Mouse (Mus musculus): ENCODE measurements at regions not wholly inside any gene's neighbourhood (a gene's known extent, or its start where the extent isn't known, plus 50 kb on each side); places are given as distances from the start of the nearest gene placed in this dataset.
"Not testable (repeated sequence)": the region's sequence is repeated elsewhere in the genome, so short reads cannot be mapped to it uniquely, and the experiment has no call there.

- no peak for DNase-seq
Measured at GRCm38 (mm10) chr14:84610476-84610875, 167.1 kb downstream of the Pcdh17 start.

GRCm38 (mm10) chr14:84612551-84612950 lies 169.2 kb downstream of the Pcdh17 start:
- DNase-seq: no peak

GRCm38 (mm10) chr14:84645026-84645425 lies 201.7 kb downstream of the Pcdh17 start:
- DNase-seq: no peak

- no peak for DNase-seq
Measured at GRCm38 (mm10) chr14:84645972-84646577, 202.7 kb downstream of the Pcdh17 start.

GRCm38 (mm10) chr14:84659206-84659775 lies 215.9 kb downstream of the Pcdh17 start:
- no peak for DNase-seq

GRCm38 (mm10) chr14:84667685-84668084 lies 224.3 kb downstream of the Pcdh17 start:
- not testable (repeated sequence) for DNase-seq

GRCm38 (mm10) chr14:84671678-84672472 lies 228.5 kb downstream of the Pcdh17 start:
- peak; percentile 4 for DNase-seq

GRCm38 (mm10) chr14:84686848-84687247 lies 243.5 kb downstream of the Pcdh17 start:
- no peak for DNase-seq

- DNase-seq: no peak
Measured at GRCm38 (mm10) chr14:84690810-84691209, 247.4 kb downstream of the Pcdh17 start.

Data from gastrocnemius, postnatal 10 days (tissue).